Mouse (Mus musculus) embryonic facial prominence, embryonic 14.5 days (tissue): ENCODE measurements around the gene Ercc6l. TPM values are rescaled to one million over a fixed set of nuclear protein-coding genes. Genes with fewer than 3 reads are reported as not detected.

Experiments
- ATAC-seq: fragments of 200-750 bp; cut with Nextera tagmentation; 2 replicates; pipeline ENCODE4 v1.8.0; 2017; ENCODE audit warnings: low read depth, moderate number of reproducible peaks, moderate TSS enrichment
- DNase-seq: peaks from one replicate; pipeline ENCODE4 v3.0.0-alpha.2; 2015; ENCODE audit warnings: low spot score
- H3K27ac ChIP-seq: fragments of 300-500 bp; sonication (generic); replicated peaks from 2 replicates; pipeline ENCODE4 v1.5.1; 2014; ENCODE audit warnings: low read depth, mild to moderate bottlenecking, low read length, moderate library complexity
- H3K27me3 ChIP-seq: fragments of 300-500 bp; sonication (generic); replicated peaks from 2 replicates; pipeline ENCODE4 v1.6.1; 2014; ENCODE audit warnings: low read length; ENCODE audit not compliant: control insufficient read depth, insufficient read depth
- H3K36me3 ChIP-seq: fragments of 300-500 bp; sonication (generic); 2 replicates; pipeline ENCODE4 v1.6.1; 2014; ENCODE audit warnings: low read length, mixed read lengths; ENCODE audit not compliant: control insufficient read depth, insufficient read depth
- H3K4me1 ChIP-seq: fragments of 300-500 bp; sonication (generic); 2 replicates; pipeline ENCODE4 v1.6.1; 2014; ENCODE audit warnings: antibody characterized with exemption, low read length; ENCODE audit not compliant: control insufficient read depth, insufficient read depth
- H3K4me2 ChIP-seq: fragments of 300-500 bp; sonication (generic); 2 replicates; pipeline ENCODE4 v1.6.1; 2014; ENCODE audit warnings: low read depth, mild to moderate bottlenecking, low read length, moderate library complexity, mixed read lengths
- H3K4me3 ChIP-seq: fragments of 300-500 bp; sonication (generic); 2 replicates; pipeline ENCODE4 v1.5.1; 2014; ENCODE audit warnings: low read depth, mild to moderate bottlenecking, low read length
- H3K9ac ChIP-seq: fragments of 300-500 bp; sonication (generic); 2 replicates; pipeline ENCODE4 v1.6.1; 2014; ENCODE audit warnings: low read depth, mild to moderate bottlenecking, low read length, moderate library complexity, mixed read lengths
- H3K9me3 ChIP-seq: fragments of 300-500 bp; sonication (generic); 2 replicates; pipeline ENCODE4 v1.6.1; 2016; ENCODE audit warnings: low read length; ENCODE audit not compliant: control insufficient read depth
- WGBS: fragments of 180-500 bp; shearing (Covaris S2); extraction: QIAGEN DNeasy Blood & Tissue Kit; methylation state at CpG from one replicate; pipeline ENCODE4 v1.1.7; 2014; 5-methylcytosine and 5-hydroxymethylcytosine counted together
- polyA plus RNA-seq: library from polyadenylated mRNA; unstranded; fragments of >200 nt; fragmentation: Nextera tagmentation; extraction: Ambion mirVana; gene quantifications from 2 replicates; pipeline ENCODE4 v1.2.1, GENCODE M21; 2014

Gene Ercc6l
- 10.9 and 11.5 TPM in 2 replicates for polyA plus RNA-seq

GRCm38 (mm10) chrX:102156618-102157422 lies at the start of gene Ercc6l:
Gene Ercc6l (minus strand): TSS chrX:102157091.
- no peaks in the 10 kb centered on the region for H3K9me3 ChIP-seq
- DNase-seq, result peak; percentile 97
- H3K4me2 ChIP-seq, result peak within 1 kb of the TSS; percentile 52
- 20% methylated on average over 33 of the region's 42 CpGs for WGBS
- H3K27me3 ChIP-seq, result no peaks in the 10 kb centered on the region
- H3K36me3 ChIP-seq, result no peaks in the 10 kb centered on the region
- H3K4me1 ChIP-seq, result no peaks in the 10 kb centered on the region
- H3K27ac ChIP-seq, result peak within 1 kb of the TSS; percentile 68
- peak; percentile 99 for ATAC-seq
- peak within 1 kb of the TSS; percentile 66 for H3K9ac ChIP-seq
- peak within 1 kb of the TSS; percentile 51 for H3K4me3 ChIP-seq

GRCm38 (mm10) chrX:102190840-102191239 lies 33.9 kb upstream of the Ercc6l start:
- DNase-seq (no peak), ATAC-seq (no peak)
- Histone ChIP-seq H3K4me2 (no peak overlapping the region), H3K4me3 (no peak overlapping the region), H3K9me3 (no peaks in the 10 kb centered on the region), H3K27me3 (no peaks in the 10 kb centered on the region; the same call in 1 of the 2 replicates), H3K9ac (no peak overlapping the region), H3K36me3 (peaks cover 17% of the 10 kb centered on the region), H3K4me1 (no peaks in the 10 kb centered on the region), H3K27ac (no peak overlapping the region)
- WGBS, result 71% methylated on average over 1 of the region's 1 CpGs

- DNase-seq (no peak), ATAC-seq (no peak)
- Histone ChIP-seq H3K27me3 (no peaks in the 10 kb centered on the region; the same call in 1 of the 2 replicates), H3K9me3 (no peaks in the 10 kb centered on the region), H3K4me1 (no peaks in the 10 kb centered on the region), H3K4me3 (peak overlapping the region; percentile 55; the same call in 1 of the 2 replicates), H3K27ac (no peak overlapping the region), H3K4me2 (no peak overlapping the region), H3K9ac (peak overlapping the region; percentile 42; the same call in 1 of the 2 replicates), H3K36me3 (peaks cover 29% of the 10 kb centered on the region)
- WGBS, result 44% methylated on average over 5 of the region's 5 CpGs
These were observed 32.7 kb upstream of the Ercc6l start for GRCm38 (mm10) chrX:102189581-102189980.

GRCm38 (mm10) chrX:102188712-102189497 lies 32.0 kb upstream of the Ercc6l start, which contains the start of gene Rps4x:
Gene Rps4x (minus strand): TSS chrX:102189394.
- ATAC-seq, result peak; percentile 94
- Histone ChIP-seq H3K9me3 (no peaks in the 10 kb centered on the region), H3K4me1 (no peaks in the 10 kb centered on the region), H3K9ac (peak within 1 kb of the TSS; percentile 84), H3K4me2 (peak within 1 kb of the TSS; percentile 70), H3K36me3 (peaks cover 36% of the 10 kb centered on the region), H3K27ac (peak within 1 kb of the TSS; percentile 84), H3K4me3 (peak within 1 kb of the TSS; percentile 55), H3K27me3 (no peaks in the 10 kb centered on the region; the same call in 1 of the 2 replicates)
- WGBS, result 25% methylated on average over 37 of the region's 37 CpGs
- peak; percentile 88 for DNase-seq

- Histone ChIP-seq H3K27ac (no peak overlapping the region), H3K36me3 (peaks cover 51% of the 10 kb centered on the region), H3K9me3 (no peaks in the 10 kb centered on the region), H3K4me3 (peak overlapping the region; percentile 55), H3K4me1 (no peaks in the 10 kb centered on the region), H3K9ac (peak overlapping the region; percentile 84), H3K27me3 (no peaks in the 10 kb centered on the region; the same call in 1 of the 2 replicates), H3K4me2 (peak overlapping the region; percentile 70)
- ATAC-seq (no peak), DNase-seq (no peak)
- WGBS, result 43% methylated on average over 11 of the region's 11 CpGs
These were observed 30.3 kb upstream of the Ercc6l start for GRCm38 (mm10) chrX:102187023-102187699.

- H3K27ac ChIP-seq, result no peak overlapping the region
These were observed 25.7 kb upstream of the Ercc6l start for GRCm38 (mm10) chrX:102182575-102182974.

GRCm38 (mm10) chrX:102175538-102176287 lies 18.8 kb upstream of the Ercc6l start:
- 89% methylated on average over 5 of the region's 5 CpGs for WGBS
- Histone ChIP-seq H3K36me3 (no peaks in the 10 kb centered on the region), H3K9me3 (no peaks in the 10 kb centered on the region), H3K9ac (no peak overlapping the region), H3K4me3 (no peak overlapping the region), H3K4me1 (no peaks in the 10 kb centered on the region), H3K4me2 (no peak overlapping the region), H3K27ac (no peak overlapping the region), H3K27me3 (no peaks in the 10 kb centered on the region)
- ATAC-seq, result no peak
- DNase-seq, result no peak

More at GRCm38 (mm10) chrX:102182575-102182974, 25.7 kb upstream of the Ercc6l start:
- H3K27me3 ChIP-seq, result no peaks in the 10 kb centered on the region
- ATAC-seq, result no peak
- H3K4me3 ChIP-seq, result no peak overlapping the region
- H3K36me3 ChIP-seq, result peaks cover 51% of the 10 kb centered on the region
- H3K4me1 ChIP-seq, result no peaks in the 10 kb centered on the region
- H3K9ac ChIP-seq, result no peak overlapping the region
- DNase-seq, result no peak
- H3K9me3 ChIP-seq, result no peaks in the 10 kb centered on the region
- H3K4me2 ChIP-seq, result no peak overlapping the region
